ENCODE assay signal across 8 mouse cellular contexts in the genomic region with DNA sequence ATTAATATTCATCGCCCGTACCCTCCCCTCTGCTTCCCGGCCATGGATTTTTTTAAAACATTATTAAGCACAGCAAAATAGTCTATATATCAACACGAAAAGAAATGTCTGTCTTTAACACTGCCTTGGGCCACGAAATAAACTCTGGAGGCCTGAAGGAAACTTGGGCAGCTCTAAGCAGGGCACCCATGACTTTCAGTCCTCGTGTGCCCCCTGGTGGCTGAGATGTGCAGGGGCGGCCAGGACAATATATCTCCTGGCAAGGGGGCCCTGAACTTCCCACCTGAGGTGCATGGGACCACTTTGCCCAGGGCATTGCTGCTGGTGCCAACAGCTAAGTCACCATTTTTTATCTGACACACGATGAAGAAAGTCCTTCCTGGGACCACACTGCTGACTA. TPM values are rescaled to one million over a fixed set of nuclear protein-coding genes. Genes with fewer than 3 reads are reported as not detected.
DNase-seq lines count a peak whose midpoint lies in the region; ATAC-seq and TF ChIP-seq lines count a peak whose summit lies in the region.

No protein-coding gene starts in this region.

- DNase-seq in ES-E14 (ENCODE audit: low read depth, low spot score) = peak; percentile 64
- peak; percentile 65 for DNase-seq in c-Kit-positive CD71-negative TER-119-negative erythroid progenitor cells, embryonic 14.5 days (ENCODE audit: low read depth)
- DNase-seq in forebrain, embryonic 14.5 days (ENCODE audit: low spot score) = peak; percentile 84
- peak; percentile 81 for DNase-seq in hindbrain, embryonic 10.5 days (ENCODE audit: low spot score)
- DNase-seq in layer of hippocampus, adult 8-10 months (ENCODE audit: low spot score in 2 of 2) = peak; percentile 48 to 81
- peak; percentile 86 for DNase-seq in lung, postnatal 10 days
- peak; percentile 88 for DNase-seq in retina, embryonic 14.5 days (ENCODE audit: low spot score)
- DNase-seq in thymus, postnatal 25 days = peak; percentile 82

- H3K4me3 ChIP-seq in ES-E14 (ENCODE audit: insufficient read depth in 1 of 2, low read depth in 1 of 2, low read length in 2 of 2, poor library complexity in 1 of 2, severe bottlenecking in 1 of 2) = no peak overlapping the region
- H3K4me3 ChIP-seq in forebrain, embryonic 14.5 days (ENCODE audit: low read depth, low read length) = no peak overlapping the region
- H3K4me3 ChIP-seq in hindbrain, embryonic 10.5 days = no peak overlapping the region

- WGBS in forebrain, embryonic 14.5 days = 30% methylated on average over 8 of the region's 8 CpGs
- 32% methylated on average over 8 of the region's 8 CpGs for WGBS in hindbrain, embryonic 10.5 days

- no peaks in the 10 kb centered on the region for H3K27me3 ChIP-seq in forebrain, embryonic 14.5 days (replicated peaks; ENCODE audit: control insufficient read depth, insufficient read depth, low read length)
- H3K27me3 ChIP-seq in hindbrain, embryonic 10.5 days (ENCODE audit: insufficient read depth, poor library complexity, severe bottlenecking) = peaks cover 3% of the 10 kb centered on the region; the same call in 1 of the 2 replicates

- H3K27ac ChIP-seq in ES-E14 (ENCODE audit: insufficient read depth, low read depth, low read length, poor library complexity, severe bottlenecking) = no peak overlapping the region
- no peak overlapping the region for H3K27ac ChIP-seq in forebrain, embryonic 14.5 days (ENCODE audit: low read depth, low read length)
- H3K27ac ChIP-seq in hindbrain, embryonic 10.5 days = no peak overlapping the region

- no peaks in the 10 kb centered on the region for H3K9me3 ChIP-seq in ES-E14 (ENCODE audit: control insufficient read depth, insufficient read depth, low read depth, low read length)
- no peaks in the 10 kb centered on the region for H3K9me3 ChIP-seq in forebrain, embryonic 14.5 days (replicated peaks; ENCODE audit: control insufficient read depth, low read length)
- H3K9me3 ChIP-seq in hindbrain, embryonic 10.5 days = peaks cover 8% of the 10 kb centered on the region; the same call in 1 of the 2 replicates

- peaks cover 0 to 8% of the 10 kb centered on the region in 2 experiments; a peak in 1 of 4 replicates for H3K4me1 ChIP-seq in ES-E14 (ENCODE audit: control insufficient read depth in 2 of 2, insufficient read depth in 2 of 2, low read length in 2 of 2, poor library complexity in 1 of 2)
- peaks cover 8% of the 10 kb centered on the region; the same call in 1 of the 2 replicates for H3K4me1 ChIP-seq in forebrain, embryonic 14.5 days (ENCODE audit: control insufficient read depth, insufficient read depth, low read length)
- H3K4me1 ChIP-seq in hindbrain, embryonic 10.5 days (replicated peaks) = peaks cover 30% of the 10 kb centered on the region

- no peaks in the 10 kb centered on the region for H3K36me3 ChIP-seq in ES-E14 (ENCODE audit: control insufficient read depth, insufficient read depth, low read length, poor library complexity, severe bottlenecking)
- peaks cover 11% of the 10 kb centered on the region for H3K36me3 ChIP-seq in forebrain, embryonic 14.5 days (ENCODE audit: control insufficient read depth, insufficient read depth, low read length)
- no peaks in the 10 kb centered on the region for H3K36me3 ChIP-seq in hindbrain, embryonic 10.5 days

- peak; percentile 70 for ATAC-seq in forebrain, embryonic 14.5 days

- no peak overlapping the region for H3K9ac ChIP-seq in ES-E14 (ENCODE audit: insufficient read depth, low read depth, low read length, poor library complexity, severe bottlenecking)
- no peak overlapping the region for H3K9ac ChIP-seq in forebrain, embryonic 14.5 days (ENCODE audit: low read length)

- no peak overlapping the region for H3K4me2 ChIP-seq in forebrain, embryonic 14.5 days (ENCODE audit: low read length)

- in situ Hi-C loops in ES-E14 (cut with MboI; ENCODE audit: low sequenced_read_pairs in 2 of 2, unreplicated experiment in 2 of 2) = loop anchor here in 1 of 2 experiments (5.0 to 25.0 kb wide), 2 partner anchors 156 to 366 kb away; no protein-coding TSS in a partner anchor

TF ChIP-seq in ES-E14, 5 proteins besides CTCF, POLR2A, EP300 and RAD21:
- TF ChIP-seq CHD2 (IDR thresholded peaks at IDR 0.05; ENCODE audit: low read depth, low read length) (no peak), ZC3H11A (IDR thresholded peaks at IDR 0.05; ENCODE audit: borderline replicate concordance, low read depth, low read length) (peak; percentile 93; the same call in 1 of the 2 replicates), HCFC1 (IDR thresholded peaks at IDR 0.05; ENCODE audit: borderline replicate concordance, insufficient read depth, low read length) (no peak)

RNA-seq across cellular contexts. Expression of a gene that starts 27.3 kb away (rescaled TPM):
- 2.0 and 2.2 TPM in 2 replicates for total RNA-seq in ES-E14 (2012; rRNA removed)
- 1.2 and 1.4 TPM in 2 replicates for polyA plus RNA-seq in forebrain, embryonic 14.5 days (2014; fragmentation: Nextera tagmentation; extraction: Ambion mirVana)
- polyA plus RNA-seq in hindbrain, embryonic 10.5 days (2016; fragmentation: Nextera tagmentation; extraction: Ambion mirVana) = 0.42 and 0.50 TPM in 2 replicates
- total RNA-seq in layer of hippocampus, adult 8-10 months (2022) = 10 to 100 TPM; 17.8 to 22.0 (median 21.1) TPM
